Mouse (Mus musculus) myocyte (in vitro differentiated cells): Measurements from ENCODE around the gene Lrrc8a.

Experiments used
- MYOD1 ChIP-seq, 3 experiments: IDR thresholded peaks; one replicate each; pipeline ENCODE4 v1.6.1; 2011; ENCODE audit warnings: control low read depth in 2 of 3, low read depth in 2 of 3, mild to moderate bottlenecking in 2 of 3, moderate library complexity in 1 of 3; ENCODE audit not compliant: insufficient read length in 2 of 3, control insufficient read depth in 1 of 3
- POLR2A ChIP-seq: IDR thresholded peaks from one replicate; pipeline ENCODE4 v1.6.1; 2011; ENCODE audit warnings: low read depth, mild to moderate bottlenecking, control low read depth, moderate library complexity; ENCODE audit not compliant: insufficient read length
- POLR2AphosphoS2 ChIP-seq: IDR thresholded peaks from one replicate; pipeline ENCODE4 v1.6.1; 2011; ENCODE audit warnings: low read depth, control low read depth; ENCODE audit not compliant: insufficient read length
- TCF12 ChIP-seq: IDR thresholded peaks from one replicate; pipeline ENCODE4 v1.6.1; 2011; ENCODE audit warnings: mild to moderate bottlenecking, control low read depth; ENCODE audit not compliant: poor library complexity, insufficient read depth, severe bottlenecking
- TCF3 ChIP-seq: IDR thresholded peaks from one replicate; pipeline ENCODE4 v1.6.1; 2011; ENCODE audit warnings: low read depth, control low read depth; ENCODE audit not compliant: insufficient read length
- USF1 ChIP-seq: IDR thresholded peaks from one replicate; pipeline ENCODE4 v1.6.1; 2011; ENCODE audit warnings: low read depth, mild to moderate bottlenecking, control low read depth, moderate library complexity

DNA sequence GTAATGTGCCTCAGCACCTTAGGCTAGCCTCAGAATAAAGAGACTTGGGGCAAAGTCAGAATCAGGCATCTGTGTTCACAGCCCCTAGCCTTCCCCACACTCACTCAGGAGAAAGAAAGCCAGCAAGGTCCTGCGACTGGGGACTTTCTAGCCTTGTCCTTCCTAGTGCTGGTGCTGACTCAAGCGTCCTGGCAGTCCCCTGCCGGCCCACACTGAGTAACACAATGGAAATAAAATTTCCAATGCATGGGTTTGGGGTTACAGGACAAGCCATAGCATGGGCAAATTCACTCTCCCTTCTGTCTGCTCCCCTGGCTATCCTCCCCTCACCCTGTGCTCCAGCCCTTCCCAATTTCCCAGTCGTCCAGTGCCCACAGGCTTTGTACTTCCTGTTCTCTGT lies 30.9 kb downstream of the Lrrc8a start:
- TF ChIP-seq POLR2AphosphoS2 (no peak), TCF3 (no peak), POLR2A (no peak), TCF12 (no peak), USF1 (no peak), MYOD1 (IDR thresholded peaks at IDR 0.05; ENCODE audit: control insufficient read depth in 1 of 3, insufficient read length in 2 of 3, low read depth in 2 of 3) (no peak)
